Mouse (Mus musculus): Measurements from ENCODE around the gene Tmem167. TPM values are rescaled to one million over a fixed set of nuclear protein-coding genes. Genes with fewer than 3 reads are reported as not detected.
"Not testable (repeated sequence)": the region's sequence is repeated elsewhere in the genome, so short reads cannot be mapped to it uniquely, and the experiment has no call there.

Gene Tmem167
- total RNA-seq (2014; fragmentation: Nextera tagmentation) (27.0 and 27.8 TPM in 2 replicates), total RNA-seq (2017) (20.4 and 23.7 TPM in 2 replicates)

- ATAC-seq (replicated peaks; ENCODE audit: poor library complexity, severe bottlenecking) = peak; percentile 98
These were observed at the start of gene Tmem167, which contains the start of gene Xrcc4 for GRCm38 (mm10) chr13:90088962-90089824. Gene Tmem167, plus strand, starts transcription at chr13:90089123. Gene Xrcc4, minus strand, starts transcription at chr13:90089608.

GRCm38 (mm10) chr13:90039613-90040012 is 49.3 kb upstream of the Tmem167 start:
- no peak for ATAC-seq (replicated peaks; ENCODE audit: poor library complexity, severe bottlenecking)

- peak; percentile 82 for ATAC-seq (replicated peaks; ENCODE audit: poor library complexity, severe bottlenecking)
These were observed 37.2 kb upstream of the Tmem167 start for GRCm38 (mm10) chr13:90051735-90052134.

- no peak for ATAC-seq (replicated peaks; ENCODE audit: poor library complexity, severe bottlenecking)
These were observed 36.5 kb upstream of the Tmem167 start for GRCm38 (mm10) chr13:90052408-90052807.

GRCm38 (mm10) chr13:90061877-90062276 is 27.0 kb upstream of the Tmem167 start:
- peak; percentile 59 for ATAC-seq (replicated peaks; ENCODE audit: poor library complexity, severe bottlenecking)

- ATAC-seq (replicated peaks; ENCODE audit: poor library complexity, severe bottlenecking) = no peak
These were observed 881 bp downstream of the Tmem167 start for GRCm38 (mm10) chr13:90089825-90090183.

GRCm38 (mm10) chr13:90101514-90101913 is 12.6 kb downstream of the Tmem167 start:
- ATAC-seq (replicated peaks; ENCODE audit: poor library complexity, severe bottlenecking) = no peak

- ATAC-seq (replicated peaks; ENCODE audit: poor library complexity, severe bottlenecking) = no peak
These were observed 17.2 kb downstream of the Tmem167 start for GRCm38 (mm10) chr13:90106139-90106538.

GRCm38 (mm10) chr13:90108746-90109145 is 19.8 kb downstream of the Tmem167 start:
- not testable (repeated sequence) for ATAC-seq (replicated peaks; ENCODE audit: poor library complexity, severe bottlenecking)

GRCm38 (mm10) chr13:90111681-90112080 is 22.8 kb downstream of the Tmem167 start:
- ATAC-seq (replicated peaks; ENCODE audit: poor library complexity, severe bottlenecking) = no peak

GRCm38 (mm10) chr13:90136156-90136910 is 47.4 kb downstream of the Tmem167 start:
- ATAC-seq (replicated peaks; ENCODE audit: poor library complexity, severe bottlenecking) = peak; percentile 93

- ATAC-seq (replicated peaks; ENCODE audit: poor library complexity, severe bottlenecking) = no peak
These were observed 52.8 kb downstream of the Tmem167 start for GRCm38 (mm10) chr13:90141681-90142080.

- ATAC-seq (replicated peaks; ENCODE audit: poor library complexity, severe bottlenecking) = no peak
These were observed 54.3 kb downstream of the Tmem167 start for GRCm38 (mm10) chr13:90143245-90143644.

- no peak for ATAC-seq (replicated peaks; ENCODE audit: poor library complexity, severe bottlenecking)
These were observed 63.0 kb downstream of the Tmem167 start for GRCm38 (mm10) chr13:90151881-90152280.

- ATAC-seq (replicated peaks; ENCODE audit: poor library complexity, severe bottlenecking) = no peak
These were observed 63.8 kb downstream of the Tmem167 start for GRCm38 (mm10) chr13:90152536-90153273.

GRCm38 (mm10) chr13:90164147-90164546 is 75.2 kb downstream of the Tmem167 start:
- no peak for ATAC-seq (replicated peaks; ENCODE audit: poor library complexity, severe bottlenecking)

GRCm38 (mm10) chr13:90167044-90167443 is 78.1 kb downstream of the Tmem167 start:
- ATAC-seq (replicated peaks; ENCODE audit: poor library complexity, severe bottlenecking) = no peak

GRCm38 (mm10) chr13:90170100-90170781 is 81.3 kb downstream of the Tmem167 start:
- peak; percentile 14; the same call in 1 of the 2 replicates for ATAC-seq (replicated peaks; ENCODE audit: poor library complexity, severe bottlenecking)

GRCm38 (mm10) chr13:90170782-90171179 is 81.9 kb downstream of the Tmem167 start:
- peak; percentile 65 for ATAC-seq (replicated peaks; ENCODE audit: poor library complexity, severe bottlenecking)

GRCm38 (mm10) chr13:90171390-90171789 is 82.5 kb downstream of the Tmem167 start:
- ATAC-seq (replicated peaks; ENCODE audit: poor library complexity, severe bottlenecking) = no peak
